Mouse (Mus musculus): ENCODE measurements at regions not wholly inside any gene's neighbourhood (a gene's known extent, or its start where the extent isn't known, plus 50 kb on each side); places are given as distances from the start of the nearest gene placed in this dataset.

DNA sequence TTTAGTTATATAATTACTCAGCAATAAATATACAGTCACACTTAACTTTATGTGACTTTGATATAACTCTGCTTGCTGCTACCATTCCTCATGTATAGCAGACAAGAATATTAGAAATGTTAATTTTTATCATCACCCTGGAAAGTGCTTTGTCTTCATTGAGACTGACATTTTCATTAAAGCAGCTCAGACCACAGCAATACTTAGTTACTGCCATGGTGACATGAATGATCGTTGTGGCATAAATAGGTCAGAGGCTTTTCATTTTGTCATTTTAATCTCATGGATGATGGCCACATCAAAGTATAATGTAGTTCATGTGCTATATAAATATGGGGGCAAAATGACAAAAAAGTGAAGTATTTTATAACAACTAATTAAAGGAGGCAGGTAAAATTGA, 498.1 kb downstream of the Slc22a22 start:
- DNase-seq: no peak

GRCm38 (mm10) chr15:56975446-56976433, 501.7 kb downstream of the Slc22a22 start:
- no peak for DNase-seq

DNA sequence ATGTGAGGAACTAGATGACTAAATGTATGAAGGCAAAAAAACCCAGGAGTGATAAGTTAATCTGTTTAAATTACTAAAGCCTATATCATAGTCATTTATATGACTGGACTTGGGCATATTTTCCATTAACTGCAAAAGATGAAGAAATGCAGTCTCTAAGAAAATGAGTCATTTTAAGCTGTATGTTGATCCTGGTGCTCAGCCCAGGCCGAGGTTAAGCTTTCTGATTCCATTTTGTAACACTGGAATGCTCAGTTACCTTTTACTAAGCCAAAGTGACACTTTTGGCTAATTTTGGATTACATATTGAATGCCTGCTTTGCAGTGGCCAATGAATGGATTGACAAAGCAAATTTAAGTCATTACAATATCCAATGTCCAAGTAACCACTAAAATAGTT, 507.3 kb downstream of the Slc22a22 start:
- DNase-seq: no peak

DNA sequence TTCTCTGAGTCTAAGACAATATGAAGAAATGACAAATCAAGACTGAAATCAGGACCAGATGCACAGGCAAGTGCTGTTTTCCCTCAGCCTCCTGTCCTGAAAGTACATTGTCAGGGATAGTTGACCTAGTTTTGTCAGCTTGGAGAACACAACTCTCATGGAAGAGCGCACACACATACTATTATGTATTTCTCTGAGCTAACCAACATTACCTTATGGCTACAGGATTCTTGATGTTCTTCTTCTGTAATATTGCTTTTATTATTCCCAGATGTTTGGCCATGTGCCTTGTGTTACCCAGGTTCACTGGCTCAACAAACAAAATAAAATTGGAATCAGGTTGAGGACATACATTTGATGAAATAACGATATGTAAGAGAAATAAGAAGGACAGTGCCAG, 521.1 kb downstream of the Slc22a22 start:
- no peak for DNase-seq

DNA sequence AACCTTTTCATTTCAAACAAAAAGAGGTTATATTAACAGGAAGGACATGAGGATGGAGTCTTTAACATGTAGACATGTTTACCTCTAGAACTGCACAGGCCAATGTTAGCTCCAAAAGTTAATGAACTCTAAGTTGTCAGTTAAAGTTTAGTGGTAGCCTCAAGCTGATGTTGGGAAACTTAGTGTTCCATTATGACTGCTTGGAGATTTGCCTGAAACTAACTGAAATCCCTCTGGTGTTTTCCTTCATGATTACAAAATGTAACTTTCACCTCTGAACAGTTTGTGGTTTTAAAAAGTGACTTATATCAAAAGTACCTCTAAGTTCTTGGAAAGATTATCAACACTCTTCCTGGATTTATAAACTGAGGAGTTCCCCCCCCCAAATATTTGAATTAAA, 525.2 kb downstream of the Slc22a22 start:
- DNase-seq: no peak

DNA sequence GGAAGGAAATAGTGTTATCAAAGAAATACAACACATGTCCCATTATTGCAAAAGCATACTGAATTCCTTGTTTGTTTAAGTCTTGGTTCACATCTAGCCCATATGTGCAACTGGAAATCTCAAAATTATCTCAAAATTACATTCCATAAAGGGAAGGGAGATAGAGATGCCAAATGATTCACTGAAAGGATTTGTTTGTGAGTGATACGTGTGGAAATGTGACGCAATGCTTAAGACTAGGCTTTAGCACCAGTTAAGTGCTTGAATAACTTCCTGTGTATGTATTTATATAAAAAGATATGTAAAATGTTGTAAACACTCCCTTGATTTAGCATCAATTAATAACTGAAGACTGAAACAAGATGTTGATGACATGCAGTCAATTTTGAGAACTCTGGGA, 526.6 kb downstream of the Slc22a22 start:
- no peak for DNase-seq

GRCm38 (mm10) chr15:56940891-56941290, 536.5 kb downstream of the Slc22a22 start:
- DNase-seq: no peak

DNA sequence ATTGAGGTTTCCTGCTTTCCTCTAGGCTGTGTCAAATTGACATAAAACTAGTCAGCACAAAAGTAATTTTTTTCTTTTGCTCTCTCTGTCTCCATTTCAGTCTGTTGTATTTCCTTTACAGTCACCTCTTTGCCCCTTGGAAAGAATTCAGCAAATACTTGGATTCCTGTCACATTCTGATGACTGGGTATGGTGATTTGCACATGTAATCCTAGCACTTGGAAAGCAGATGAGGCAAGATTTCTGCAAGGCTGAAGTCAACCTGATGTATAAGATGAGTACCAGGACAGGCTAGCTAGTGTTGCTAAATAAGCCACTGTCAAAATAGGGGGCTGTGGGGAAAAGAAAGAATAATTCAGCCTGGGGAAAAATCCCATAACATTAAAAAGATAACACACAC, 580.9 kb downstream of the Slc22a22 start:
- DNase-seq: no peak

- no peak for DNase-seq
Observed at GRCm38 (mm10) chr15:56881501-56881900, 595.9 kb downstream of the Slc22a22 start.

DNA sequence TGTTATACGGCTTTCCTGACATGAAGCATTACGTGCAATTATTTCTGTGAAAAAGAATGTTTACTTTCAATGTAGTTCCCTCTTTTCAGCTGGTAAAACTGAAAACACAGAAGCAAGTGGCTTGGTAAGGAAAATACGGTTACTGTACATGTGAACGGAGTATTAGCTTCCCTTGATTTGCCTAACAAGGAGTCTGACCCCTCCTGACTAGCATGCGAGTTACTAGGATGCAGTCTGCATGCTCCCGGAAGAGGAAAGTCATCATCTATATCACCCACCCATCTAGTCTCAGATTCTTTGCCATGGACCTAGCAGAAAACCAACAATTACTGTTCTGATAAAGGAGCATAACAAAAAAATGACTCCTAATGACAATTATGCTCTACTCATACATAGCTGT, 611.5 kb downstream of the Slc22a22 start:
- no peak for DNase-seq

GRCm38 (mm10) chr15:56865035-56865804, 612.2 kb downstream of the Slc22a22 start:
- no peak for DNase-seq

DNA sequence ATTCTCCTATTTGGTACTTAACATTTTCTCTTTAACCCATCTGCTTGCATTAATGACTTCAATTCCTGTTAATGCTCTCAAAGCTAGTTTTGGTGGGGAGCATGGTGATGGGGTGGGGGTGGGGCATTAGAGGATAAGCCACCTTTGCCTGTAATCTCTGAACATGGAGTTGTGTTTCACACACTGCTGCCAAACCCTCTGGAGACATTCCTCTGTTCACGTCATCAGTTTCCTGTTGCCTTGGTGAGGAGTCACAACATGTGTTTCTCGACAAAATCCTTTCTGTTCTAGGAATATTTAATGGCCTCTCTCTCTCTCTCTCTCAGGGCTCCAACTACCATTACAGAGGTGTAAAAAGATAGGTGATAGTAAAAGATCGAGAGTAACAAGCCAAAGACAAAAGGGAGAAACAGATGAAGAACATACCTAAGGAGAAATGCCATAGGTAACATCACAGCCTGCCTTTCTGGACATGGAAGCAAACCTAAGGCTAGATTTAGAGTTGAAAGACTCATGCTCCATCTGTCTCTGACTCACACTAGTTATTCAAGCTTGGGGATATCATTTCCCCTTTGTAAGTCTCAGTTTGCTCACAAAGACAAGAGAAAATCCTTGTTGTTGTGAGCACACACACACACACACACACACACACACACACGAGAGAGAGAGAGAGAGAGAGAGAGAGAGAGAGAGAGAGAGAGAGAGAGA, 618.6 kb downstream of the Slc22a22 start:
- DNase-seq: no peak

DNA sequence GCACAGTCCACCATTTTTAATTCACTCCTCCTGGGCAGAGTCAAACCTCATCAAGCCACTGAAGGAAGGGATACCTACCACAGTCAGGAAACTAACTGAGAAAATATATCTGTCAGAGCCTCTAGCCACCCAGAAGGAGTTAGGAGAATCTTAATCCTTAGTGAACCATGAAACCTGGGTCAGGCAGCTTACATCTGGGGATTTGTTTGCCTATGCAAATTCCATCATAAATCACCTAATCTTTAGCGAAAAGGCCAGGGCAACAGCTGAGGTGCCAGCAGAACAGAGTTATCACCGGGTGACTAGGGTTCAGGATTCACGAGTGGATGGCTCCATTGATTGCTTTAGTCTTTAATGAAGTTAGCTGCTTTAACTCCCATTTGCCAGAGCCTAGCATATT, 619.3 kb downstream of the Slc22a22 start:
- DNase-seq: no peak

- DNase-seq: peak in 1 of 2 experiments; percentile 4
Observed at GRCm38 (mm10) chr15:56856057-56856456, 621.4 kb downstream of the Slc22a22 start.

- DNase-seq: no peak
Observed at GRCm38 (mm10) chr15:56853106-56853505, 624.3 kb downstream of the Slc22a22 start.

DNA sequence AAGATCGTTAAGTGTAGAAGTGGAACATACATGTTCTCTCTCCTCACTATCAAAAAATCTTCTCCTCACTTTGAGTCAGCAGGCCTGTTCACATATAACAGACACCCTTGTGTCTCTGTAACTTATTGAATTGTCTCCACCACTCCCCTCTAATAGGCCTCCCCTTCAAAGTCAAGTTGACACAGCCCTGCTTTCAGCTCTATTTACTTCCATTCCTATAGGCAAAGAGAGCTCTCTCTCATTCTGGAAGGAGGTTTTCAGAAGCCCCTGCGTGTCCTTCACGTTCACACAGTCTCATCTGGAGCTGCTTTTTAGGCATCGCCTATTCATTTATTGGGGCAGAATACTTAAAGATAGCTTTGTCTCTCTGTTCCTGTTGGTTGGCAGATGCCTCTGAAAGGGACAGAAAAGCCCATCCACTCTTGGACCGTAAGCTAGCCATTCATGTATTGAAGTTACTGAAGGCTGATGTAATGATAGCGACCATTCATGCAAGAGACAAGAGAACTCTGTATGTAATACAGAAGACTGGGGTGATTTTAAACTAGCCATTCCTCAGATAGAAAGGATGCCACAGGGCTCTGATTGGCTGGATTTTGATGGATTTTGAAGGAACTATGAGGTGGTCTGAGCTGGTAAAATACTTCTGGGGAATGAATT, 629.8 kb downstream of the Slc22a22 start:
- DNase-seq: no peak

DNA sequence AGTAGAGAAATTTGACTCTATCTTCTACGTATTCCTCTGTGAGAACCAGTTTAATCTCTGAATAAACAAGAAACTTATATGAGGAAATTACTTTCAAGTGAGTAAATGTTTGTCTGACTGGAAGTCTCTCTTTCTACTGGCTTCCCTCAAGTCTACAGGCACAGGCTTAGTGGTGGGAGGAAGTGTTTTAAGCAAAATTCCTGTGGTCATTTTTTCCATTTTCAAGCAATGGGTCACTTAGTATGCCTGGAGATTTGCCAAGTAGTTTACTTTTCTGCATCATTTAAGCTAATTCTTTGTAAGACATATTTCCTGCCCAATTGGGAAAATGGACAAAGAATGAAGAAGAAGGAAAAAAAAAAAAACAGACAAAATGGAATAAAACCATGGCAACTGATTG, 632.9 kb downstream of the Slc22a22 start:
- no peak for DNase-seq

DNA sequence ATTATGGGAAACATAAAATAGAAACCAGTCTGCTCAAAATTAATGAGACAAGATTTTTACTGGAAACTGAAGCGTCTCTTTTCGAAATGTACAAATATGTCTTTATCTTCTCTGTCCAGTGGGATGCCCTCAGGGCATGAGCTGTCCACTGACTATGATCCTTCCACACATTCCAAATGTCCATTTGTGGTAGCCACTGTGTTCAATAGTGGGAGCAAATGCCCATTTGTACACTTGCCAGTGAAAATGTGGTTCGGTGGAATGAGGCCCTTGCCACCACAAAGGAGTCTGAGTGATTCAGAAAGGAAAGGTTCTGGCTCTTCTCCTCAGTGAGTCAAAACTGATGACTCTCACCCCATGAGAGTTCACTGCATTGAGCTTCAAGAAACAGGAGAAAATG, 635.9 kb downstream of the Slc22a22 start:
- DNase-seq: no peak

DNA sequence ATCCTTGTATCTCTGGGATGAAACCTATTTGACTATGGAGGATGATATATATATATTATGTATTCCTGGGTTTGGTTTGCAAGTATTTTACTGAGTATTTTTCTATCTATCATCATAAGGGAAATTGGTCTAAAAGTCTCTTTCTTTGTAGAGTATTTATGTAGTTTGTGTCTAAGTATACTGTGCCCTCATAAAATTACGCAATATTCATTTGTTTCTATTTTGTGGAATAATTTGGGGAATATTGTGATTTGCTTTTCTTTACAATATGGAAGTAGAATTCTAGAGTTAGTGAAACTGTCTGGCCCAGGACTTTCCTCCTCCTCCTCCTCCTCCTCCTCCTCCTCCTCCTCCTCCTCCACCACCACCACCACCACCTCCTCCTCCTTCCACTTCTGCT, 640.1 kb downstream of the Slc22a22 start:
- DNase-seq: no peak

- DNase-seq: no peak
Observed at GRCm38 (mm10) chr15:56834621-56835020, 642.8 kb downstream of the Slc22a22 start.

GRCm38 (mm10) chr15:56832666-56833065, 644.8 kb downstream of the Slc22a22 start:
- no peak for DNase-seq

DNA sequence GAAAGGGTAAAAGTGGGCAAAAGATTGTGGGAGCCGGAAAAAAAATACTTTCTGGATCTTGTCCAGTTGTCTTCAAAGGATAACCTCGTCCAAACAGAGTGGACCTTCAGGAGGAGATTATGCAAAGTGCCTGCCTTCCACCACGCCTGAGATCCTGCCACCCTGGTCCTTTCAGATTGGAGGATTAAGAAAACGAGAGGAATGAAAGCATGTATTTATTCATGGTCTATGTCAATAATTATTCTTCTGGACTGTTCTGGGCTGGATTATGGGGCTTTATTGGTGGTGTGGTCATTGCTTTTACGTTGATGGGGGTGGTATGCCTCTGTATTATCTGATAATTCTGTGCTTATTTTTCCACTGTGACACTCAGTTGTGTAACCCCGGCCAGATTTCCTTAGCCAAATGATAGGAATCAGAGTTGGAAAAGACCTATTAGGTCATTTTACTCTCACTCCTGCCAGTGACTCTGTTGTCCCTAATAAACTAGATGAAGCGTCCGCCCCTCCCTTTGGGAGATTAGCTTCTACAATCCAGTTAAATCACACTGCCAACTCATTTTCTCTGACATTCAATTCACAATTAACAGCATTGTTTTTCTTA, 656.3 kb downstream of the Slc22a22 start:
- no peak for DNase-seq
